In the genomic region with DNA sequence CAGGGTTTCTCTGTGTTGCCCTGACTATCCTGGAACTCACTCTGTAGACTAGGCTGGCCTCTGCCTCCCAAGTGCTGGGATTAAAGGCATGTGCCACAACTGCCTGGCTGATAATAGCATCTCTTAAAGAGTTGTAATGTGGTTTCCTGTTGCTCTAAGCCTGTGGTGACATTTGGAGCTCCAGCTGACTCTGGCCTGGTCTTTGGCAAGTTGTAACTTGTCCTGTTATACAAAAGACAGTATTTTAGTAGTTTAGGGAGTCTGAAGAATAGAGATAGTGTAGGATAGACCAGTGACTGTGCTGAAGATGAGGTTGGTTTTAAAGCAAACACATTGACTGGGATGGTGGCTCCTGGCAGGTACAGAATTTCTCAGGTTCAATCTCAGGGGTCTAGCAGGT, we compare ENCODE assay signal across 25 mouse cellular contexts. TPM values are rescaled to one million over a fixed set of nuclear protein-coding genes. Genes with fewer than 3 reads are reported as not detected.
DNase-seq lines count a peak whose midpoint lies in the region; ATAC-seq and TF ChIP-seq lines count a peak whose summit lies in the region.
"Had no signal": no experiment of that assay in that cellular context is flagged by ENCODE, and none has a peak within 500 bp of the region (broad histone marks: within the 10 kb centered on the region; RNA-seq: fewer than 3 reads in every experiment).

No protein-coding gene starts in this region.

- TF ChIP-seq RAD21 in CH12.LX (IDR thresholded peaks at IDR 0.05; ENCODE audit: low read depth, low read length) = no peak

- in situ Hi-C loops in CH12.LX (cut with MboI; ENCODE audit: low pct_ligation_motif_present, low pct_unique_long_range_greater_than_20kb, low sequenced_read_pairs) = no loop called here

- H3K4me3 ChIP-seq in liver, adult 2 months (ENCODE audit: insufficient read depth, low read depth, low read length) = no peak overlapping the region
- H3K4me3 ChIP-seq in liver, embryonic 12.5 days = no peak overlapping the region
- H3K4me3 ChIP-seq in liver, postnatal 0 days (ENCODE audit: low read depth, low read length) = no peak overlapping the region
- no peak overlapping the region for H3K4me3 ChIP-seq in CH12.LX (replicated peaks in 1 of 3; ENCODE audit: low read depth in 2 of 3, low read length in 2 of 3, poor library complexity in 1 of 3)
- H3K4me3 ChIP-seq: embryonic facial prominence, embryonic 13.5 days; embryonic facial prominence, embryonic 15.5 days; erythroblast, embryonic 14.5 days; forebrain, embryonic 10.5 days; forebrain, embryonic 12.5 days had no signal

- H3K79me2 ChIP-seq in liver, adult 2 months (ENCODE audit: control insufficient read depth, insufficient read depth, low read length) = peaks cover 9% of the 10 kb centered on the region; the same call in 1 of the 2 replicates
- no peaks in the 10 kb centered on the region for H3K79me2 ChIP-seq in CH12.LX (replicated peaks; ENCODE audit: control insufficient read depth, extremely low read depth, insufficient read depth, poor library complexity, severe bottlenecking)

- no peak for ATAC-seq in liver, embryonic 12.5 days
- no peak for ATAC-seq in liver, postnatal 0 days
- no peak for ATAC-seq in CD4-positive, CD25-positive, alpha-beta regulatory T cell, adult 4 months
- ATAC-seq: forebrain, embryonic 14.5 days; forebrain, embryonic 16.5 days had no signal

- TF ChIP-seq EP300 in liver, postnatal 0 days (IDR thresholded peaks at IDR 0.05; ENCODE audit: low read depth) = no peak
- peak; percentile 50; the same call in 1 of the 2 replicates for TF ChIP-seq EP300 in CH12.LX (IDR thresholded peaks at IDR 0.05; ENCODE audit: low read length)

- peak overlapping the region; percentile 77 for H3K27ac ChIP-seq in liver, adult 2 months (replicated peaks; ENCODE audit: insufficient read depth, low read depth, low read length)
- H3K27ac ChIP-seq in liver, embryonic 12.5 days = no peak overlapping the region
- H3K27ac ChIP-seq in liver, postnatal 0 days (ENCODE audit: low read depth) = peak overlapping the region; percentile 60
- H3K27ac ChIP-seq in CH12.LX (ENCODE audit: insufficient read depth, low read depth) = no peak overlapping the region
- H3K27ac ChIP-seq: embryonic facial prominence, embryonic 13.5 days; embryonic facial prominence, embryonic 15.5 days; forebrain, embryonic 10.5 days; forebrain, embryonic 12.5 days had no signal

- no peak overlapping the region for H3K4me2 ChIP-seq in liver, embryonic 12.5 days
- H3K4me2 ChIP-seq in liver, postnatal 0 days (ENCODE audit: low read depth, low read length) = no peak overlapping the region
- H3K4me2 ChIP-seq in CH12.LX (ENCODE audit: insufficient read depth, low read depth, poor library complexity, severe bottlenecking) = no peak overlapping the region
- H3K4me2 ChIP-seq: embryonic facial prominence, embryonic 13.5 days; embryonic facial prominence, embryonic 15.5 days; forebrain, embryonic 12.5 days had no signal

- no peak overlapping the region for H3K9ac ChIP-seq in liver, adult 2 months (ENCODE audit: low read depth, low read length)
- H3K9ac ChIP-seq in liver, embryonic 12.5 days = no peak overlapping the region
- H3K9ac ChIP-seq in liver, postnatal 0 days (replicated peaks) = no peak overlapping the region
- no peak overlapping the region for H3K9ac ChIP-seq in CH12.LX (ENCODE audit: insufficient read depth, low read depth)
- H3K9ac ChIP-seq: embryonic facial prominence, embryonic 13.5 days; embryonic facial prominence, embryonic 15.5 days; forebrain, embryonic 12.5 days had no signal

- peak; percentile 33 for DNase-seq in liver, adult 2 months (ENCODE audit: extremely low read depth, low read depth, low spot score)
- no peak for DNase-seq in liver, postnatal 0 days
- DNase-seq in liver (no peak), CH12.LX (ENCODE audit: extremely low read depth) (no peak), MN1 (ENCODE audit: low spot score) (no peak)
- DNase-seq: adrenal gland, adult 2 months; adrenal gland, postnatal 10 days; adrenal gland, postnatal 25 days; B cell, adult 2 months; cerebellum, adult 11 months; cerebellum, adult 18-20 months; cerebellum, adult 8-10 months; cerebellum, adult 9-11 months; cerebellum, postnatal 25 days; embryo, embryonic 11 days had no signal

- H3K4me1 ChIP-seq in liver, adult 2 months (ENCODE audit: control insufficient read depth, insufficient read depth, low read length) = peaks cover 16% of the 10 kb centered on the region
- H3K4me1 ChIP-seq in liver, embryonic 12.5 days = no peaks in the 10 kb centered on the region
- H3K4me1 ChIP-seq in liver, postnatal 0 days (ENCODE audit: insufficient read depth) = peaks cover 4% of the 10 kb centered on the region; the same call in 1 of the 2 replicates
- H3K4me1 ChIP-seq in CH12.LX (ENCODE audit: control insufficient read depth in 1 of 2, insufficient read depth in 2 of 2) = peaks cover 4 to 32% of the 10 kb centered on the region in 2 experiments; a peak in 3 of 4 replicates
- H3K4me1 ChIP-seq: embryonic facial prominence, embryonic 13.5 days; embryonic facial prominence, embryonic 15.5 days; forebrain, embryonic 10.5 days; forebrain, embryonic 12.5 days had no signal

- TF ChIP-seq POLR2A in liver, adult 2 months (IDR thresholded peaks at IDR 0.05; ENCODE audit: extremely low read depth, insufficient read depth, low read length) = no peak
- TF ChIP-seq POLR2A in CH12.LX (IDR thresholded peaks at IDR 0.05; ENCODE audit: low read depth, low read length) = no peak

- no peaks in the 10 kb centered on the region for H3K27me3 ChIP-seq in liver, adult 2 months (ENCODE audit: control insufficient read depth, insufficient read depth, low read length)
- no peaks in the 10 kb centered on the region for H3K27me3 ChIP-seq in liver, embryonic 12.5 days (replicated peaks)
- H3K27me3 ChIP-seq in liver, postnatal 0 days (ENCODE audit: insufficient read depth, low read length) = no peaks in the 10 kb centered on the region
- no peaks in the 10 kb centered on the region for H3K27me3 ChIP-seq in CH12.LX (replicated peaks)
- H3K27me3 ChIP-seq: embryonic facial prominence, embryonic 13.5 days; embryonic facial prominence, embryonic 15.5 days; forebrain, embryonic 12.5 days had no signal

- H3K36me3 ChIP-seq in liver, adult 2 months (ENCODE audit: control insufficient read depth, insufficient read depth, low read length) = peaks cover 12% of the 10 kb centered on the region
- peaks cover 21% of the 10 kb centered on the region for H3K36me3 ChIP-seq in liver, embryonic 12.5 days
- 0 out of 2 replicates have a peak, but pooled peaks cover 4% of the 10 kb centered on the region for H3K36me3 ChIP-seq in liver, postnatal 0 days (replicated peaks; ENCODE audit: insufficient read depth, low read length)
- H3K36me3 ChIP-seq in CH12.LX (replicated peaks in 1 of 2; ENCODE audit: control insufficient read depth in 1 of 2, insufficient read depth in 1 of 2, low read length in 1 of 2) = peaks cover 21 to 79% of the 10 kb centered on the region in 2 experiments

- H3K9me3 ChIP-seq in liver, embryonic 12.5 days (replicated peaks) = no peaks in the 10 kb centered on the region
- H3K9me3 ChIP-seq in liver, postnatal 0 days (ENCODE audit: low read length) = no peaks in the 10 kb centered on the region
- no peaks in the 10 kb centered on the region for H3K9me3 ChIP-seq in CH12.LX (replicated peaks; ENCODE audit: low read length)
- H3K9me3 ChIP-seq: embryonic facial prominence, embryonic 13.5 days; embryonic facial prominence, embryonic 15.5 days; forebrain, embryonic 10.5 days; forebrain, embryonic 12.5 days; G1E had no signal

- dilution Hi-C loops in CH12.LX (cut with MboI; ENCODE audit: extremely low pct_ligation_motif_present, extremely low pct_unique_long_range_greater_than_20kb, low sequenced_read_pairs) = no loop called here

- TF ChIP-seq CTCF in liver, adult 2 months (IDR thresholded peaks at IDR 0.05; ENCODE audit: low read depth, low read length) = no peak
- no peak for TF ChIP-seq CTCF in liver, postnatal 0 days (IDR thresholded peaks at IDR 0.05; ENCODE audit: low read depth)
- TF ChIP-seq CTCF in CH12.LX (conservative IDR thresholded peaks at IDR 0.05 in 1 of 2, IDR thresholded peaks at IDR 0.05 in 1 of 2; ENCODE audit: low read depth in 2 of 2, low read length in 2 of 2) = no peak

TF ChIP-seq in CH12.LX, 34 proteins besides CTCF, POLR2A, EP300 and RAD21:
- no peak for TF ChIP-seq BHLHE40 (IDR thresholded peaks at IDR 0.05; ENCODE audit: low read depth, low read length)
- no peak for TF ChIP-seq ZMIZ1 (IDR thresholded peaks at IDR 0.05; ENCODE audit: low read depth, low read length)
- TF ChIP-seq PAX5 (IDR thresholded peaks at IDR 0.05; ENCODE audit: low read length) = no peak
- TF ChIP-seq USF1 (IDR thresholded peaks at IDR 0.05; ENCODE audit: low read depth, low read length) = no peak
- TF ChIP-seq ETS1 (conservative IDR thresholded peaks at IDR 0.05; ENCODE audit: low read depth, low read length) = 0 out of 2 replicates have a peak, but pooled peaks have one; percentile 21
- no peak for TF ChIP-seq MAZ (IDR thresholded peaks at IDR 0.05; ENCODE audit: low read depth, low read length)
- no peak for TF ChIP-seq E2F4 (IDR thresholded peaks at IDR 0.05; ENCODE audit: insufficient replicate concordance, low read depth, low read length)
- TF ChIP-seq GABPA (IDR thresholded peaks at IDR 0.05; ENCODE audit: insufficient replicate concordance, low read depth, low read length) = no peak
- TF ChIP-seq JUND (conservative IDR thresholded peaks at IDR 0.05; ENCODE audit: low read depth, low read length) = no peak
- no peak for TF ChIP-seq POLR2AphosphoS2 (IDR thresholded peaks at IDR 0.05; ENCODE audit: low read depth, low read length)
- TF ChIP-seq TBP (conservative IDR thresholded peaks at IDR 0.05; ENCODE audit: low read depth, low read length) = no peak
- TF ChIP-seq CHD1 (IDR thresholded peaks at IDR 0.05; ENCODE audit: low read depth, low read length) = peak; percentile 83; the same call in 1 of the 2 replicates
- TF ChIP-seq SMC3 (IDR thresholded peaks at IDR 0.05; ENCODE audit: low read depth, low read length) = no peak
- TF ChIP-seq IRF4 (IDR thresholded peaks at IDR 0.05; ENCODE audit: low read depth, low read length) = no peak

RNA-seq across cellular contexts. Expression of gene Hacd2, which starts 52.2 kb away (rescaled TPM):
- total RNA-seq in liver, adult 2 months (2014; rRNA removed) = 19.8 and 23.8 TPM in 2 replicates
- 70.7 and 88.9 TPM in 2 replicates for polyA plus RNA-seq in liver, adult 2 months (2012; rRNA removed)
- polyA plus RNA-seq in liver, embryonic 12.5 days (2016; fragmentation: Nextera tagmentation; extraction: Ambion mirVana) = 81.7 and 82.9 TPM in 2 replicates
- polyA plus RNA-seq in liver, postnatal 0 days (2015; fragmentation: Nextera tagmentation; extraction: Ambion mirVana) = 138 and 154 TPM in 2 replicates
- total RNA-seq in CH12.LX (2012; rRNA removed) = 33.2 and 50.3 TPM in 2 replicates
- total RNA-seq in CH12.LX (2014; rRNA removed) = 30.1 and 49.7 TPM in 2 replicates
- polyA plus RNA-seq in CH12.LX (2012; ENCODE audit: insufficient read length, low read depth) = 133 and 135 TPM in 2 replicates
- 10 to 100 TPM; 11.9 to 13.4 TPM for polyA plus RNA-seq in CD4-positive, CD25-positive, alpha-beta regulatory T cell, adult 4 months (2017; shearing (Covaris generic))

Comparison
In these comparisons a context has a peak if more than half of its experiments do, and no peak if none do; other contexts are left out.
1. H3K27ac ChIP-seq: peak in liver, adult 2 months (single experiment) and liver, postnatal 0 days (single experiment); none in liver, embryonic 12.5 days (single experiment) and CH12.LX (single experiment).